14 mouse cellular contexts compared by ENCODE assay signal in genomic region chr19:23485940-23486600, GRCm38 (mm10). TPM values are rescaled to one million over a fixed set of nuclear protein-coding genes. Genes with fewer than 3 reads are reported as not detected.
"Had no signal": no experiment of that assay in that cellular context is flagged by ENCODE, and none has a peak within 500 bp of the region (broad histone marks: within the 10 kb centered on the region; RNA-seq: fewer than 3 reads in every experiment).

No protein-coding gene starts in this region.

- H3K9ac ChIP-seq: limb, embryonic 13.5 days; midbrain, embryonic 15.5 days; neural tube, embryonic 13.5 days had no signal

- H3K4me1 ChIP-seq: midbrain, embryonic 15.5 days; neural tube, embryonic 13.5 days had no signal

- H3K27ac ChIP-seq: limb, embryonic 13.5 days; midbrain, embryonic 15.5 days; neural tube, embryonic 13.5 days; stomach, postnatal 0 days had no signal

- DNase-seq: kidney, postnatal 14 days; left cerebral cortex, postnatal 4 days; lung, postnatal 4 days; retina, postnatal 1 day; thymus, postnatal 14 days had no signal

- H3K9me3 ChIP-seq: limb, embryonic 13.5 days; megakaryocyte, embryonic 14.5 days; midbrain, embryonic 15.5 days; neural tube, embryonic 13.5 days had no signal

- H3K4me3 ChIP-seq: limb, embryonic 13.5 days; megakaryocyte, embryonic 14.5 days; midbrain, embryonic 15.5 days; neural tube, embryonic 13.5 days had no signal

- H3K4me2 ChIP-seq: limb, embryonic 13.5 days; liver, embryonic 11.5 days; midbrain, embryonic 11.5 days; midbrain, embryonic 15.5 days; neural tube, embryonic 13.5 days had no signal

- H3K27me3 ChIP-seq: limb, embryonic 13.5 days; midbrain, embryonic 15.5 days; neural tube, embryonic 13.5 days had no signal

- ATAC-seq: intestine, embryonic 16.5 days; midbrain, embryonic 15.5 days had no signal

- H3K36me3 ChIP-seq: limb, embryonic 13.5 days; midbrain, embryonic 15.5 days; neural tube, embryonic 13.5 days had no signal

RNA-seq across cellular contexts. Expression of gene Mamdc2, which starts 37.8 kb away (rescaled TPM):
- total RNA-seq: monocyte, adult 5-6 weeks had no signal
